Mouse (Mus musculus) urinary bladder, postnatal 10 days (tissue): ENCODE data around the gene Timp2.
A peak's percentile ranks its signal among the peaks of the same experiment; 100 is the strongest.
"Not testable (repeated sequence)": the region's sequence is repeated elsewhere in the genome, so short reads cannot be mapped to it uniquely, and the experiment has no call there.

Experiments
- DNase-seq: peaks from one replicate; pipeline ENCODE4 v3.0.0; 2022; ENCODE audit warnings: low spot score

Timp2 gene

GRCm38 (mm10) chr11:118355640-118356039 is at the start of gene Timp2:
TSS of gene Timp2 (minus strand) at chr11:118355740.
- DNase-seq: no peak

GRCm38 (mm10) chr11:118405311-118405710 is 49.8 kb upstream of the Timp2 start:
- DNase-seq: peak; percentile 5

GRCm38 (mm10) chr11:118403951-118404899 is 48.7 kb upstream of the Timp2 start:
- DNase-seq: peak; percentile 9

- no peak for DNase-seq
Observed at GRCm38 (mm10) chr11:118403183-118403582, 47.6 kb upstream of the Timp2 start.

- peak; percentile 10 for DNase-seq
Observed at GRCm38 (mm10) chr11:118401760-118402280, 46.3 kb upstream of the Timp2 start, which contains the start of gene Lgals3bp. TSS of gene Lgals3bp (minus strand) at chr11:118402092.

GRCm38 (mm10) chr11:118401195-118401594 is 45.7 kb upstream of the Timp2 start:
- DNase-seq: peak; percentile 7

- DNase-seq: peak; percentile 8
Observed at GRCm38 (mm10) chr11:118400566-118400936, 45.0 kb upstream of the Timp2 start.

GRCm38 (mm10) chr11:118399891-118400565 is 44.5 kb upstream of the Timp2 start:
- no peak for DNase-seq

- DNase-seq: peak; percentile 8
Observed at GRCm38 (mm10) chr11:118397806-118398530, 42.4 kb upstream of the Timp2 start.

- DNase-seq: no peak
Observed at GRCm38 (mm10) chr11:118394538-118394937, 39.0 kb upstream of the Timp2 start.

GRCm38 (mm10) chr11:118393991-118394390 is 38.5 kb upstream of the Timp2 start:
- no peak for DNase-seq

GRCm38 (mm10) chr11:118387816-118388215 is 32.3 kb upstream of the Timp2 start:
- peak; percentile 7 for DNase-seq

GRCm38 (mm10) chr11:118379251-118380009 is 23.9 kb upstream of the Timp2 start:
- DNase-seq: peak; percentile 53

- DNase-seq: peak; percentile 7
Observed at GRCm38 (mm10) chr11:118378656-118379055, 23.1 kb upstream of the Timp2 start.

GRCm38 (mm10) chr11:118376323-118376722 is 20.8 kb upstream of the Timp2 start:
- DNase-seq: not testable (repeated sequence)

- peak; percentile 5 for DNase-seq
Observed at GRCm38 (mm10) chr11:118375881-118376280, 20.3 kb upstream of the Timp2 start.

GRCm38 (mm10) chr11:118375461-118375860 is 19.9 kb upstream of the Timp2 start:
- peak; percentile 4 for DNase-seq

GRCm38 (mm10) chr11:118375006-118375405 is 19.5 kb upstream of the Timp2 start:
- DNase-seq: peak; percentile 7

- DNase-seq: peak; percentile 5
Observed at GRCm38 (mm10) chr11:118374506-118374905, 19.0 kb upstream of the Timp2 start.

GRCm38 (mm10) chr11:118372641-118373040 is 17.1 kb upstream of the Timp2 start:
- no peak for DNase-seq

- DNase-seq: no peak
Observed at GRCm38 (mm10) chr11:118371876-118372275, 16.3 kb upstream of the Timp2 start.
